Mouse (Mus musculus) CH12F3 (cell line): ENCODE data around the gene Gm9045.
"Not testable (repeated sequence)": the region's sequence is repeated elsewhere in the genome, so short reads cannot be mapped to it uniquely, and the experiment has no call there.

Experiments
- in situ Hi-C: fragments of 300-500 bp; cut with MboI; formaldehyde crosslinking; loops from 2 replicates; pipeline ENCODE4 v1.14.3; 2020; ENCODE audit warnings: low sequenced_read_pairs

The Gm9045 gene

DNA sequence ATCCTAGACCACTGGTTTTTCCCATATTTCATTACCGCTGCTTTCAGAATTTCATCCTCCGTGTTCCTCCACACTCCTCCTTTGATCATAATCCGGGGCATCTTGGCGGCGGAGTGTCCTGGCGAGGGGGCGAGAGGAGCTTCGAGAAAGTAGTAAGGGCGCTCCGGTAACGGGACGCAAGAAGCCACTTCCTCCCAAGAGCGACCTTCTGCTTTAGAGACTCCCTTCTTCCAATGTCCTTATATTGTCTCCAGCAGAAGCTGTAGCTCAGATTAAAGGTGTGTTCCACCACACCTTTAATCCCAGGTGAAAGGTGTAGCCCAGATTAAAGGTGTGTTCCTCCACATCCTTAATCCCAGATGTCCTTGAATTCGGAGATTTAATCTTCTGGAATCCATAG, at the start of gene Gm9045:
Gene Gm9045, minus strand, starts transcription at position 101 of the 400 bp plus-strand sequence.
- in situ Hi-C loops: not testable (repeated sequence)

- in situ Hi-C loops: loop anchor here (25.0 kb wide), 1 partner anchor 633 kb away; the partner anchor contains the start of gene Slc35e3
Observed at GRCm38 (mm10) chr10:118370443-118370842, 32.8 kb upstream of the Gm9045 start.

- in situ Hi-C loops: loop anchor here (25.0 kb wide), 1 partner anchor 632 kb away; the partner anchor contains the start of gene Slc35e3
Observed at GRCm38 (mm10) chr10:118369518-118369917, 31.9 kb upstream of the Gm9045 start.

- in situ Hi-C loops: loop anchor here (25.0 kb wide), 1 partner anchor 617 kb away; the partner anchor contains the start of gene Slc35e3
Observed at GRCm38 (mm10) chr10:118354005-118354404, 16.4 kb upstream of the Gm9045 start, which contains the start of gene Gm9049. Gene Gm9049, minus strand, starts transcription at chr10:118354105.

DNA sequence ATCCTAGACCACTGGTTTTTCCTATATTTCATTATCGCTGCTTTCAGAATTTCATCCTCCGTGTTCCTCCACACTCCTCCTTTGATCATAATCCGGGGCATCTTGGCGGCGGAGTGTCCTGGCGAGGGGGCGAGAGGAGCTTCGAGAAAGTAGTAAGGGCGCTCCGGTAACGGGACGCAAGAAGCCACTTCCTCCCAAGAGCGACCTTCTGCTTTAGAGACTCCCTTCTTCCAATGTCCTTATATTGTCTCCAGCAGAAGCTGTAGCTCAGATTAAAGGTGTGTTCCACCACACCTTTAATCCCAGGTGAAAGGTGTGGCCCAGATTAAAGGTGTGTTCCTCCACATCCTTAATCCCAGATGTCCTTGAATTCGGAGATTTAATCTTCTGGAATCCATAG, 10.9 kb upstream of the Gm9045 start, which contains the start of gene Gm9048:
Gene Gm9048, minus strand, starts transcription at position 101 of the 400 bp plus-strand sequence.
- in situ Hi-C loops: not testable (repeated sequence)

GRCm38 (mm10) chr10:118343155-118343554, 5.5 kb upstream of the Gm9045 start, which contains the start of gene Gm9046:
Gene Gm9046, minus strand, starts transcription at chr10:118343255.
- in situ Hi-C loops: not testable (repeated sequence)

DNA sequence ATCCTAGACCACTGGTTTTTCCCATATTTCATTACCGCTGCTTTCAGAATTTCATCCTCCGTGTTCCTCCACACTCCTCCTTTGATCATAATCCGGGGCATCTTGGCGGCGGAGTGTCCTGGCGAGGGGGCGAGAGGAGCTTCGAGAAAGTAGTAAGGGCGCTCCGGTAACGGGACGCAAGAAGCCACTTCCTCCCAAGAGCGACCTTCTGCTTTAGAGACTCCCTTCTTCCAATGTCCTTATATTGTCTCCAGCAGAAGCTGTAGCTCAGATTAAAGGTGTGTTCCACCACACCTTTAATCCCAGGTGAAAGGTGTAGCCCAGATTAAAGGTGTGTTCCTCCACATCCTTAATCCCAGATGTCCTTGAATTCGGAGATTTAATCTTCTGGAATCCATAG, 5.3 kb downstream of the Gm9045 start, which contains the start of gene Gm9044:
Gene Gm9044, minus strand, starts transcription at position 101 of the 400 bp plus-strand sequence.
- in situ Hi-C loops: not testable (repeated sequence)

- in situ Hi-C loops: not testable (repeated sequence)
Observed at GRCm38 (mm10) chr10:118326869-118327268, 10.8 kb downstream of the Gm9045 start, which contains the start of gene Gm9040. Gene Gm9040, minus strand, starts transcription at chr10:118326969.

- in situ Hi-C loops: no loop called here
Observed at GRCm38 (mm10) chr10:118319024-118319423, 18.6 kb downstream of the Gm9045 start.

GRCm38 (mm10) chr10:118302133-118302532, 35.5 kb downstream of the Gm9045 start:
- in situ Hi-C loops: not testable (repeated sequence)

- in situ Hi-C loops: loop anchor here (25.0 kb wide), 1 partner anchor 133 kb away; no protein-coding TSS in a partner anchor
Observed at GRCm38 (mm10) chr10:118294938-118295337, 42.7 kb downstream of the Gm9045 start, which contains the start of gene Iltifb. Gene Iltifb, minus strand, starts transcription at chr10:118295038.
